Mouse (Mus musculus) bone marrow macrophage, adult 2 months (primary cell): ENCODE data around the gene Itpa.

Experiments used
- CTCF ChIP-seq: IDR thresholded peaks from 2 replicates; pipeline ENCODE4 v1.5.1; 2012; ENCODE audit warnings: low read depth, mild to moderate bottlenecking, low read length, moderate library complexity
- POLR2A ChIP-seq: IDR thresholded peaks from 2 replicates; pipeline ENCODE4 v1.6.1; 2012; ENCODE audit warnings: mild to moderate bottlenecking, low read depth, low read length, borderline replicate concordance

DNA sequence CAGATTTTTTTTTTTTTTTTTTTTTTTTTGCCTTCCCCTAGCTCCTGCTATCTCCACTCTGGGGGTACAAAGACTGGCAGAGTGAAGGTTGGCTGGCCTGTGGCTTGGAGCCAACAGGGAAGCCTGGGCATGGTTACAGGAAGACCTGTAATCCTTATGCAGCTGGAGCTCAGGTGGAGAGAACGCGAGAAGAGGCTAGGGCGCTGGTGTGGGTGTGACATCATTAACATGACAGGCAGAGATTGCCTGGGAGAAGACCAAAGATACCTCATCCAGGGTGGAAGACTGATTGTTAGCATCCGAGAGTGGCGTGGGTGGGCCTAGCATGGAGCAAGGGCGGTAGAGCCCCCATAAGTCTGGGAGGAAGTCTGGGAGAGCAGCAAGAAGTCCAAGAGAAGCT lies 28.1 kb upstream of the Itpa start:
- TF ChIP-seq CTCF, result no peak
- no peak for TF ChIP-seq POLR2A
